Mouse (Mus musculus) 416B (cell line): ENCODE measurements at regions not wholly inside any gene's neighbourhood (a gene's known extent, or its start where the extent isn't known, plus 50 kb on each side); places are given as distances from the start of the nearest gene placed in this dataset.

Experiments used
- DNase-seq: peaks from one replicate; pipeline ENCODE4 v3.0.0; 2011; ENCODE audit warnings: low read depth

- DNase-seq = no peak
These were observed 243.7 kb downstream of the Fam49a start for GRCm38 (mm10) chr12:12505590-12505989.

DNA sequence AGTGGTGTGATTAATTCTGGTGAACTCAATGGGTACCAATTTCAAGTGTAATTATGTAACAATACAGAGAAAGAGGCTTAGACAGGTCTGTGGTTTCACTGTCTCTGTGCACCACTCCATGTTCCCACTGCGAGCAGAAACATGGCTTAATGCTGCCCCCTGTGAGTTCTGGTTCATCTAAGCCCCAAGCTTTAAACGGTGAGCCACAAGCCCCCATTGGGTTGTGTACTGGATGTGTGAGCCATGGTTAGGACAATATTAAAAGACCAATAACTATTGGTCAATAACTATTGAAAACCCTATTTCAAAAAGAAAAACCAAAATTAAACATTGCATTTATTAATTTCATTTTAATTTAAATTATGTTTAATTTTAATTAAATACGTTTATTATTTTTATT, 238.0 kb downstream of the Fam49a start:
- DNase-seq = no peak

- DNase-seq = no peak
These were observed 236.7 kb downstream of the Fam49a start for GRCm38 (mm10) chr12:12498621-12499020.

GRCm38 (mm10) chr12:12497277-12497841, 235.4 kb downstream of the Fam49a start:
- DNase-seq = peak; percentile 64

DNA sequence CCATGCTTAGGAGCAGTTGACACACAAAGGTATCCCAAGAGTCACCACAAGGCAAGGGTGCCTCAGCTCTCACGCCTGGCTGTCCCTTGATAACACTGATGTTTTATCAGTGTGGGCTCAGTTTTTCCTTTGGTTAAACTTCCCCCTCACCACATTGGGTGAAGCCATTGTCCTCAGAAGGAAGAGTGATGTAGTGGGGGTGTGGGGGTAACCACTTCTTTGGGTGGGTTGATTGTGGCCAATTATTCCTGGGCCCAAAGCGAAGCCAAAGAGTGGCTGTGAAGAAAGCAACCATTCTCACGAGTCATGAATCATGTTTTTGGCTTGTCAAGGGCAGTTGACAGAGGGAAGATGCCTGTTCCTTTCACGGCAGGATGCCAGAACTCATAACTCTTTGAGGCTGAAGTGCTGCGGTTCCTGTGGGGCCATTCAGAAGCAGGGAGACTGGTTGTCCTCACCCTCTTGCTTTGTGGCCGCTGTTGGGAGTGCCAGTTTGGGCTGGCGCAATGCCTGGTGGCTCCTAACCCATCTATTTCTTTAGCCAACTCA, 234.7 kb downstream of the Fam49a start:
- peak; percentile 93 for DNase-seq

GRCm38 (mm10) chr12:12490173-12490572, 228.2 kb downstream of the Fam49a start:
- DNase-seq = no peak

- no peak for DNase-seq
These were observed 226.2 kb downstream of the Fam49a start for GRCm38 (mm10) chr12:12488090-12488489.

DNA sequence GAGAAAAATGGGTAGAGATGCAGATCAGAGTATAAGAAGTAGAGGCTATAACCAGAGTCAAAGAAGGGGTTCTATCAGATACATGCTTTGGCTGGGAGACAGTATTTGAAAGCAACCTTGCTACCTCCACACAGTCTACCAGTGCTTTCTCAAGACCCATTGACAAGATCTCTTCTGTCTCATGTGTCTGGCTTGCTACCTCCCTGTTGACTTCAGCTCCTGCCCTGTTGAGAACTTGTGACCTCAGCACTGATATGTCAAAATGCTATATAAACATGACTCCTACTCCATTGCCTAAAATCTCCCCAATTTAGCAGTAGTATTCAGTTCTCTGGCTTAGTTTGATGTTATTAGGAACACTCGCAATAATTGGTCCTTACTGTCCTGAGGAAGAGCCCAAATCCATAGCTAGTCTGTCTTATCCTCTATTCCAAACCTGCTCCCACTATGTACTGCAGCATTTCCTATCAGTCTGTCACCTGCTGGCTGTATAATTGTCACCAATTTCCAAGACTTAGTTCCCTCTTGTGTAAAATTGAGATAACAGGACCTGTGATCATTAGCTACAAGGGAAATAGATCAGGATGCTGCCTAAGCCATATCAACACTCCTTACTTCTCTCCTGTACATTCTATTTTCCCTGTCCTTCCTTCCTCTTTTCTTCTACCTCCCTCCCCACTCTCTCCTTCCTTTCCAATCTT, 224.9 kb downstream of the Fam49a start:
- no peak for DNase-seq

DNA sequence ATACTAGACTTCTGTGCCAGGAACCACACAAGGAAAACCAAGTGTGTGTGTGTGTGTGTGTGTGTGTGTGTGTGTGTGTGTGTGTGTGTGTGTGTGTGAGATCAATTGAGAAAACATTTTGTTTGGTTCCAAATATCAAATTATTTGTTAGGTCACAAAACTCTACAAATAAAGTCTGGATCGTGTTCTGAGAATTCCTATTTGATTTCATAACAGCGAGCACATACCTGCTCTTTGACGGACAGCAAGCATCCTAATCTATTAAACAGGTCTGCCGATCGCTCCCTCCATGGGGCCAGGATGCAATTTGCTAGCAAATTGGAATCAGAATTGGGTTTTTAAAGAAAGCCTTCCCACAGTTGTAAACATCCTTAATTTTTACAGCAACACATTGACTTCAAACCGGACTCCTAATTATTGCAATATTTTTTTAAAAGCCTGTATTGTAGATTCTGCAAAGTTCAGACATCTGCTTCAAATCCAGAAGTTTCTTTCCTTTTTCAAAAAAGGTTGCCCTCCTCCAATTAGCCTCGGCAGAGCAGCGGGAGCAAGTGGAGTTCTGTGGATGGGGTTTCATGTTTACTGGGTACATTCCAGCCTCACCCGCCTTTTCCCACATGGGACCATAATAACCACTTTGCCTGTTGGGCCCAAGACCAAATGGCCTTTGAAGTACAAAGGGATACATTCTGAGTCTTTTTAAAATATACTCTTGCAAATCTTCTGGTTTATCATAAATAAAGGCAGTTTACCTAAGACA, 223.2 kb downstream of the Fam49a start:
- no peak for DNase-seq

DNA sequence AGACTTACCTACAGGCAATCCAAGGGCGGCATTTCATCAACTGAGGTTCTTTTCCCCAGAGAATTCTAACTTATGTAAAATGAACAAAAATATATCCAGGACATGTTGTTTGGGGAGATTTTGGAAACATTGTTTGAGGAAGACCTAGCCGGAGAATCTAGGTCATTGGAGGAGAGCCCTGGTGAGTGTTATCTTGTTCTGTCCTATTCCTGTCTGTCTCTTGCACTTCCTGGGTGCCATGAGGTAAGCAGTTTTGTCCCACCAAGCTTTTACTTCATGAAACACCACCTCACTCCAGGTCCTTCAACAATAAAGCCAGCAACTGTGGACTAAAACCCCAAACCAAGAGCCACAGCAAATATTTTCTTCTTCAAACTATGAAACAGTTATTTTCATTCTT, 218.5 kb downstream of the Fam49a start:
- DNase-seq = no peak

- DNase-seq = no peak
These were observed 190.1 kb downstream of the Fam49a start for GRCm38 (mm10) chr12:12452086-12452485.

DNA sequence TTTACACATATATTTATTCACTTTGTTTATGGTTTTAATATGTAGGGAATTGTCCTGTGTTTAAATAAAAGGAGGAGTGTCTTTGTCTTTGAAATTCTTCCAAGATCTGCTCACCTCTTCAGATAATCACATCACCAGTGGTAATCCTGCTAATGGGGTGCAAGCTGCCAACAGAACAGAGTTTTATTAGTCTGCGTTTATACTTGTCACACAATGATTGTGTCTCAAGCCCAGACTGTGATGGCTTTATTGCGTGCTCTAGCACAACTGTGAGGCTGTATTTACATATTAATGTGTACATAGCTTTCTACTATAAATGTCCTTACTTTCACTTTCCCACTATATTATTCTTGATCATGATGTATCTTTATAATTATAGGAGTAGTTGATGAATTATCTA, 184.8 kb downstream of the Fam49a start:
- DNase-seq = no peak

DNA sequence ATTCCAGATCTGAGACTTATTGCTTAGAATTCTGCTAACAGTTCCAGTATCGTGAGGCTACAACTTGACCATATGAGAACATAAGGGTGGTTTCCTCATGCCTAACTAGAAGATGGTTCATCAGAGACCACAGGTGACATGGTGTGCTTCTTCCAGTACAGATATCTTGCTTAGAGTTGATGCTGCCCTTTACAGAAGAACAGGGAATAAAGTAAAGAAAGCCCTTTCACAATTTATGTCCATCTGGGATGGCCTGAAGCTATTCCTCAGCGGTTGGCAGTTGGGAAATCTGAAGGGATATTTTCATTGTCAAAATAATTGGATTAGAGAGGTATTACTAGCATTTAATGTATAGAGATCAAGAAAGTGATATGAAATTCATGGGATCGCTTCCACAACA, 184.3 kb downstream of the Fam49a start:
- no peak for DNase-seq

- peak; percentile 29 for DNase-seq
These were observed 180.9 kb downstream of the Fam49a start for GRCm38 (mm10) chr12:12442872-12443271.

DNA sequence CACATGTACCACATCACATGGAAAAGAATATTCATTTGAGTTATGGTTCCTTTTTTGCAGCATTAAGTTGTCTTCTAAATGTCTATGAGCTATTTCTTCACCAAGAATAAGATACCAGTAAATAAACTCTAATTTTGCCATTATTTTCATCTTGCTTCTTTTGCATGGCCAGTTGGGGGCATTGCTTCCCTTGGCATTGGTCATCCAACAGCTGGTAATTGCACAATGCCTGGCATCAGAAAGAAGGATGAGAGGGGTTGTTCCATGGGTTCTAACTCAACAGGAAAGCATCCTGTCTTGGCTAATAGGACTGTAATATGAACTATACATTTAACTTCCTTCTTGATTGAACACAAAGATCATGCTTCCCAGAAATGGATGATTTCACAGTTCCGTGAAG, 174.4 kb downstream of the Fam49a start:
- DNase-seq = peak; percentile 48

DNA sequence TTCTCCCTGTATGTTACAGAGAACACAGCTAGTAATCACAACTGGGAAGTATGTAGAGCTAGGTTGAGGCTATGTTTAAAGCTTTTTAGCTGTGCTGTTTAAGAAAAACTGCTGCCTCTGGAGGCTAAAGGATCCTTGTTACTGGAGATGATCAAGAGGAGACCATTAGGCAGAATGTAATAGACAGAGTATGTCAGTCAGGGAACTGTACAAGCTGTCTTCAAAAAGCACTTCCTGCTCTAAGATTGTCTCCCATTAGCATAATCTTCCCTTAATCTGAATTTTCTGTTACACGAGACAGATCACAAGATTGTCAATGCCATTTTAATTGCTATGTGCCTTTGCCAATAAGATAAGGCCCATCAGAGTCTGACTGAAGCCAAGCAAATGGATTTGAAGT, 170.7 kb downstream of the Fam49a start:
- no peak for DNase-seq
